14 mouse cellular contexts compared by ENCODE assay signal in the genomic region with DNA sequence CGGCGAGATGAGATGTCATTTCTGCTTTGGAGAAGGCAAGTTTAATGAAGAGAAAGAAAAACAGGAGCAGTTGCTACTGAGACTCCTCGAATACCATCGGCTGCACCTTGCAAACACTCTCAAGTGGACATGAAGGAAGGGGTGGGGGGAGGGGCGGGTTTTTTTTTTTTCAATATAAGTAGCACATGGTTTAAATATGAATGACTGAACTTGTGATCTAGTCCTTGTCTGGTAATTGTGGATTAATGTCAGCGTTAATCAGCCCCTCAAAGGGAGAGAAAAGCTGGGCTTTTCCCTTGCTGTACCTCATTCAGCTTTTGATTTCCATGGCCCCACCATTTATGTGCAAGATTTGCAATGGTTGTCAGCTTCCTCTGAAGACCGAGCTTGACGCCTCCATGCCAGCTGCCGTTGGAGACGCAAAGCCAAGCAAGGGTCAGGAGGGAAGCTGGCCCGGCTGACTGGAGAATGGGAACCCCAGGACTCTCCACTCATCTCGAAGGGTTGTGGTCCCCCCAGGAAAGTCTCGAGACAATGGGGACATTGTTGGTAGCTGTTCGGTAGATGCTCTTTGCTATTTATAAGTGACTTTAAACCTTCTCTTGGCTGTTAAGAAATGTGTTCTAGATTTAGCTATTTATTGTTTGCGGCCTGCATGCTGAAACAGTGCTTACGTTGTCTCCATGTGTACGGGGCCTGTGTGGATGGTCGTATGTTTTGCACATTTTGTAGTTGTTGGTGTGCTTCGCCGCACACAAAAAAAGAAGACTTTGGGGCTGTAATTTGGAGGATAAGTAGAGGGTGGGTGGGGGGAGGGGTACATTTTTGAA. TPM values are rescaled to one million over a fixed set of nuclear protein-coding genes. Genes with fewer than 3 reads are reported as not detected.
A peak's percentile ranks its signal among the peaks of the same experiment; 100 is the strongest.
DNase-seq lines count a peak whose midpoint lies in the region; ATAC-seq lines count a peak whose summit lies in the region.
"Had no signal": no experiment of that assay in that cellular context is flagged by ENCODE, and none has a peak within 500 bp of the region (broad histone marks: within the 10 kb centered on the region; RNA-seq: fewer than 3 reads in every experiment).

No protein-coding gene starts in this region.

- peak overlapping the region; percentile 95 for H3K27ac ChIP-seq in forebrain, embryonic 12.5 days
- H3K27ac ChIP-seq in hindbrain, embryonic 16.5 days (ENCODE audit: low read depth, low read length), result peak overlapping the region; percentile 40
- H3K27ac ChIP-seq in neural tube, embryonic 11.5 days (ENCODE audit: low read depth, low read length), result peak overlapping the region; percentile 80
- H3K27ac ChIP-seq in intestine, embryonic 15.5 days, result no peak overlapping the region
- H3K27ac ChIP-seq: embryonic facial prominence, embryonic 13.5 days; gastrocnemius, adult 2 months had no signal

- H3K4me1 ChIP-seq in forebrain, embryonic 12.5 days, result peaks cover 98% of the 10 kb centered on the region
- H3K4me1 ChIP-seq in hindbrain, embryonic 16.5 days (ENCODE audit: control insufficient read depth, insufficient read depth, low read depth, low read length), result peaks cover 56% of the 10 kb centered on the region
- H3K4me1 ChIP-seq in neural tube, embryonic 11.5 days (ENCODE audit: control insufficient read depth, insufficient read depth, low read length), result peaks cover 66% of the 10 kb centered on the region
- peaks cover 21% of the 10 kb centered on the region for H3K4me1 ChIP-seq in intestine, embryonic 15.5 days (replicated peaks)

- H3K36me3 ChIP-seq in forebrain, embryonic 12.5 days (replicated peaks), result peaks cover 60% of the 10 kb centered on the region
- peaks cover 13% of the 10 kb centered on the region for H3K36me3 ChIP-seq in hindbrain, embryonic 16.5 days (ENCODE audit: control insufficient read depth, insufficient read depth, low read length)
- peaks cover 11% of the 10 kb centered on the region; the same call in 1 of the 2 replicates for H3K36me3 ChIP-seq in neural tube, embryonic 11.5 days (ENCODE audit: control insufficient read depth, insufficient read depth, low read length)
- peaks cover 22% of the 10 kb centered on the region; the same call in 1 of the 2 replicates for H3K36me3 ChIP-seq in intestine, embryonic 15.5 days

- H3K9me3 ChIP-seq in forebrain, embryonic 12.5 days, result no peaks in the 10 kb centered on the region
- no peaks in the 10 kb centered on the region for H3K9me3 ChIP-seq in hindbrain, embryonic 16.5 days (ENCODE audit: control insufficient read depth, low read length)
- no peaks in the 10 kb centered on the region for H3K9me3 ChIP-seq in neural tube, embryonic 11.5 days (ENCODE audit: control insufficient read depth, low read length)
- no peaks in the 10 kb centered on the region for H3K9me3 ChIP-seq in intestine, embryonic 15.5 days
- H3K9me3 ChIP-seq: embryonic facial prominence, embryonic 13.5 days had no signal

- 0 out of 2 replicates have a peak overlapping the region, but pooled peaks have one; percentile 21 for H3K9ac ChIP-seq in forebrain, embryonic 12.5 days
- no peak overlapping the region for H3K9ac ChIP-seq in hindbrain, embryonic 16.5 days (ENCODE audit: low read depth, low read length)
- H3K9ac ChIP-seq in neural tube, embryonic 11.5 days (ENCODE audit: low read length), result no peak overlapping the region
- no peak overlapping the region for H3K9ac ChIP-seq in intestine, embryonic 15.5 days
- H3K9ac ChIP-seq: embryonic facial prominence, embryonic 13.5 days had no signal

- peak; percentile 48 for DNase-seq in embryo, embryonic 9.5 days (ENCODE audit: extremely low spot score)
- DNase-seq in neural tube, embryonic 11.5 days (ENCODE audit: low spot score), result peak; percentile 81
- DNase-seq in adrenal gland, adult (ENCODE audit: inconsistent age in 2 of 2, low spot score in 1 of 2), result no peak
- no peak for DNase-seq in layer of hippocampus, adult 18-20 months (ENCODE audit: low spot score in 2 of 2)
- DNase-seq: adrenal gland, postnatal 25 days; cerebellum, adult 11 months; gastrocnemius, adult 2 months; lung, adult 2 months had no signal

- peak overlapping the region; percentile 41 for H3K4me2 ChIP-seq in forebrain, embryonic 12.5 days
- H3K4me2 ChIP-seq in hindbrain, embryonic 16.5 days (ENCODE audit: low read length), result no peak overlapping the region
- 0 out of 2 replicates have a peak overlapping the region, but pooled peaks have one; percentile 17 for H3K4me2 ChIP-seq in neural tube, embryonic 11.5 days (ENCODE audit: low read depth)
- H3K4me2 ChIP-seq in intestine, embryonic 15.5 days (replicated peaks), result no peak overlapping the region
- H3K4me2 ChIP-seq: embryonic facial prominence, embryonic 13.5 days; heart, embryonic 11.5 days had no signal

- ATAC-seq in forebrain, embryonic 12.5 days (ENCODE audit: low FRiP score), result no peak
- peak; percentile 29; the same call in 1 of the 2 replicates for ATAC-seq in hindbrain, embryonic 16.5 days
- ATAC-seq in neural tube, embryonic 11.5 days (ENCODE audit: insufficient read depth, low FRiP score, low TSS enrichment), result peak; percentile 63
- no peak for ATAC-seq in intestine, embryonic 15.5 days
- ATAC-seq: inflammation-experienced regulatory T-cells, adult 6 months had no signal

- no peak overlapping the region for H3K4me3 ChIP-seq in forebrain, embryonic 12.5 days (replicated peaks)
- no peak overlapping the region for H3K4me3 ChIP-seq in hindbrain, embryonic 16.5 days (ENCODE audit: low read length)
- no peak overlapping the region for H3K4me3 ChIP-seq in neural tube, embryonic 11.5 days (ENCODE audit: low read depth, low read length)
- no peak overlapping the region for H3K4me3 ChIP-seq in intestine, embryonic 15.5 days (replicated peaks)
- H3K4me3 ChIP-seq: embryonic facial prominence, embryonic 13.5 days; gastrocnemius, adult 2 months had no signal

- no peaks in the 10 kb centered on the region for H3K27me3 ChIP-seq in forebrain, embryonic 12.5 days
- no peaks in the 10 kb centered on the region for H3K27me3 ChIP-seq in hindbrain, embryonic 16.5 days (replicated peaks; ENCODE audit: control insufficient read depth, insufficient read depth, low read length)
- no peaks in the 10 kb centered on the region for H3K27me3 ChIP-seq in neural tube, embryonic 11.5 days (ENCODE audit: control insufficient read depth, insufficient read depth, low read length)
- H3K27me3 ChIP-seq in intestine, embryonic 15.5 days (replicated peaks), result no peaks in the 10 kb centered on the region
- H3K27me3 ChIP-seq: embryonic facial prominence, embryonic 13.5 days had no signal

- WGBS in forebrain, embryonic 12.5 days, result 18% methylated on average over 20 of the region's 20 CpGs
- WGBS in hindbrain, embryonic 16.5 days, result 24% methylated on average over 20 of the region's 20 CpGs
- WGBS in neural tube, embryonic 11.5 days, result 38% methylated on average over 20 of the region's 20 CpGs
- WGBS in intestine, embryonic 15.5 days, result 82% methylated on average over 20 of the region's 20 CpGs

RNA-seq across cellular contexts. Expression of a gene that starts 9.9 kb away (rescaled TPM):
- polyA plus RNA-seq in forebrain, embryonic 12.5 days (2016; fragmentation: Nextera tagmentation; extraction: Ambion mirVana), result 23.9 and 26.9 TPM in 2 replicates
- 66.3 and 67.6 TPM in 2 replicates for polyA plus RNA-seq in hindbrain, embryonic 16.5 days (2015; fragmentation: Nextera tagmentation; extraction: Ambion mirVana)
- polyA plus RNA-seq in neural tube, embryonic 11.5 days (2014; fragmentation: Nextera tagmentation; extraction: Ambion mirVana), result 23.6 and 24.3 TPM in 2 replicates
- polyA plus RNA-seq in intestine, embryonic 15.5 days (2015; fragmentation: Nextera tagmentation; extraction: Ambion mirVana), result 6.0 and 6.1 TPM in 2 replicates
- 100 to 1,000 TPM; 757 to 762 TPM for total RNA-seq in layer of hippocampus, adult 18-20 months (2021)

RNA-seq across cellular contexts. Expression of a gene that starts 52.6 kb away (rescaled TPM):
- polyA plus RNA-seq in forebrain, embryonic 12.5 days (2016; fragmentation: Nextera tagmentation; extraction: Ambion mirVana), result 18.4 and 20.6 TPM in 2 replicates
- polyA plus RNA-seq in hindbrain, embryonic 16.5 days (2015; fragmentation: Nextera tagmentation; extraction: Ambion mirVana), result 54.1 and 58.5 TPM in 2 replicates
- polyA plus RNA-seq in neural tube, embryonic 11.5 days (2014; fragmentation: Nextera tagmentation; extraction: Ambion mirVana), result 25.3 and 26.7 TPM in 2 replicates
- polyA plus RNA-seq in intestine, embryonic 15.5 days (2015; fragmentation: Nextera tagmentation; extraction: Ambion mirVana), result 93.1 and 94.7 TPM in 2 replicates
- 100 to 1,000 TPM; 121 to 138 TPM for total RNA-seq in layer of hippocampus, adult 18-20 months (2021)

Comparison
In these comparisons a context has a peak if more than half of its experiments do, and no peak if none do; other contexts are left out.
1. DNase-seq: peak in embryo, embryonic 9.5 days (single experiment) and neural tube, embryonic 11.5 days (single experiment); none in adrenal gland, adult (0 of 2) and layer of hippocampus, adult 18-20 months (0 of 2).
2. ATAC-seq: peak in hindbrain, embryonic 16.5 days (single experiment) and neural tube, embryonic 11.5 days (single experiment); none in forebrain, embryonic 12.5 days (single experiment) and intestine, embryonic 15.5 days (single experiment).
3. H3K4me2 ChIP-seq: peak in forebrain, embryonic 12.5 days (single experiment) and neural tube, embryonic 11.5 days (single experiment); none in hindbrain, embryonic 16.5 days (single experiment) and intestine, embryonic 15.5 days (single experiment).